Mouse (Mus musculus) retina, adult 2 months (tissue): ENCODE measurements around the gene Gstm1.

Experiments
- DNase-seq: peaks from one replicate; pipeline ENCODE4 v3.0.0-alpha.2; 2012; ENCODE audit warnings: low read depth, low spot score

Gstm1 gene

GRCm38 (mm10) chr3:107965592-107965991, 52.2 kb downstream of the Gstm1 start:
- DNase-seq = no peak

GRCm38 (mm10) chr3:107964656-107965308, 53.0 kb downstream of the Gstm1 start:
- no peak for DNase-seq

GRCm38 (mm10) chr3:107964026-107964425, 53.7 kb downstream of the Gstm1 start:
- no peak for DNase-seq
